Mouse (Mus musculus): Measurements from ENCODE around the gene Tanc1. TPM values are rescaled to one million over a fixed set of nuclear protein-coding genes. Genes with fewer than 3 reads are reported as not detected.
"Not testable (repeated sequence)": the region's sequence is repeated elsewhere in the genome, so short reads cannot be mapped to it uniquely, and the experiment has no call there.

Tanc1 gene
- polyA plus RNA-seq (2012): 0.01 TPM in 2 replicates

DNA sequence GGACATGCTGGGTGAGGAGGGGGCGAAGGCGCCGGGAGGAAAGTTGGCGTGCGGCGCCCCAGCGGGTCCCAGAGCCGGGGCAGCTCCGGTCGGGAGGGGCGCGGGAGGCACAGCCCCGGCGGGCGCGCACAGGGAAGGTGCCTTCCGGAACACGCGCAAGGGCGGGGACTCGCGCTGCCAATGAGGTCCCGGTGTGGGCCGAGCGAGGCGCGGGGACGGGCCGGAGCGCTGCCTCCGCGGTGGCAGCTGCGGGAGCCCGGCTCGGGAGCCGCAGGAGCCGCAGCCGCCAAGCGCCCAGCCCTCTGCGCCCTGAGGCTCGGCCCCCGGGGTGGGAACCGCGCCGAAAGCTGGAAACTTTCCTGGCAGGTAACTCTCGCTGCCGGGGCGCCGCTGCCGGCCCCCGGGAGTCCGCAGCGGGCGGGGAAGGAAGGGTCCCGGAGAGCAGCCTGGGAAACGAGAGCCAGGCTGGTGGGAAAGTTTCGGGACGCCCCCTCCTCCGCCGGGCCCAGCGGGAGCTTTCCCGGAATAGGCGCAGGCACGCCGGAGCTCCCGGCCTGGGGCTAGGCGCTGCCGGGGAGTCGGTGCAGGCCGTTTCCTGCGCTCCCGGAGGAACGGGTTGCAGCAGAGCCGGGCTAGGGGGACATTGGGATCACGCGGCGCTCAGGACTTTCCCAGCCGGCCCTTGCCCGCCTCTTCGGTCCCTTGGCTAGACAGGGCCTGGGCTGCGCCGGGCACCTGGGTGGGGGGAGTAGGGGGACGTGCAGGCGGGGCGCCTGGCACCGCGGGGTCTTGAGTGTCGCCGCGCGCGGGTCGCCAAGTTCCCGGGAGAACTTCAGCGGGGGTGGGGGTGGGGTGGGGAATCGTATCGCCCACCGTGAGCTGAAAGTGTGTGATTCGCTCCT lies at the start of gene Tanc1:
Gene Tanc1, plus strand, starts transcription at position 212 of the 902 bp plus-strand sequence.
- Histone ChIP-seq H3K9me3 (ENCODE audit: control insufficient read depth, low read length) (no peaks in the 10 kb centered on the region; the same call in 1 of the 2 replicates), H3K4me1 (ENCODE audit: control insufficient read depth) (no peaks in the 10 kb centered on the region; the same call in 1 of the 2 replicates), H3K27me3 (ENCODE audit: control insufficient read depth) (peaks cover 59% of the 10 kb centered on the region), H3K36me3 (ENCODE audit: control insufficient read depth) (no peaks in the 10 kb centered on the region), H3K4me3 (replicated peaks) (peak within 1 kb of the TSS; percentile 59)
- TF ChIP-seq TAL1 (IDR thresholded peaks at IDR 0.05; ENCODE audit: low read length) (no peak), GATA1 (IDR thresholded peaks at IDR 0.05; ENCODE audit: low read length) (no peak)

DNA sequence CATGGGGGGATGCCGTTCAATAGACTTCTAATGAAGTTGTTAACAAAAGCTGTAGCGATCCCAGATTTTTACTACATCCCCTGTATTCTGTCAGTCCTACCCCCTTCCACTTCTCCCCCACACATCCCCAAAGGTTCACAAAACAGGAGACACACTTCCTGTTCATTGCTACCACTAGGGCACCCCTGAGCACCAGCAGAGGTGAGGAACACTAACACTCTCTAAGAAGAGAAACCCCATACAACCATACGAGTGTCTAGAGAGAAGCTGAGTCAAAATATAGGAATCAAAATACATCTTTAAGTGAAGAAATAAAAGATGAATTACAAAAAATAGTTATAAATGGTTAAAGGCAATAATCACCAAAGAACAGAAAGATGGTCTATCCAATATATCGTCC lies 49.6 kb upstream of the Tanc1 start:
- no peaks in the 10 kb centered on the region for H3K36me3 ChIP-seq (ENCODE audit: control insufficient read depth)
- no peak for TF ChIP-seq GATA1 (IDR thresholded peaks at IDR 0.05; ENCODE audit: low read length)
- no peak for TF ChIP-seq TAL1 (IDR thresholded peaks at IDR 0.05; ENCODE audit: low read length)
- H3K4me1 ChIP-seq (ENCODE audit: control insufficient read depth): no peaks in the 10 kb centered on the region
- no peak overlapping the region for H3K4me3 ChIP-seq (replicated peaks)
- H3K9me3 ChIP-seq (ENCODE audit: control insufficient read depth, low read length): peaks cover 4% of the 10 kb centered on the region; the same call in 1 of the 2 replicates
- H3K27me3 ChIP-seq (ENCODE audit: control insufficient read depth): no peaks in the 10 kb centered on the region

DNA sequence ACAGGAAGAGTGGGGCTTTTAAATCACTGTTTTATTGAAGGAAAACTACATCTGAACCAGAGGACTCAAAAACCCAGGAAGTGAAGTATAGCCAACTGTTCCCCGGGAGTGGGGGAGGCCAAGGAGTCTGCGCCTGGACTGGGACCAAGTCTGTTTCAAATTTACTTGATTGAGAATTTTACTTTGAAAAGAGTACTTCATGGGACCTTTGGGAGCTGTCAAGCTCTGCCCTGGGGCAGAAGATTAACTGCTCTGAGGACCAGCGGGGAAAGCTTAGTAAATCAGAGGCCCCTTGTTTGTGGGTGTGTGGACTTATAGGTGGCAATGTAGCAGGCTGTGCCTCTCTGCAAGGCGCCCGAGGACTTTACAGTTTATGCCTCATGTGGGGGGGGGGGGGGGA lies 49.1 kb upstream of the Tanc1 start:
- no peak for TF ChIP-seq GATA1 (IDR thresholded peaks at IDR 0.05; ENCODE audit: low read length)
- no peak for TF ChIP-seq TAL1 (IDR thresholded peaks at IDR 0.05; ENCODE audit: low read length)
- Histone ChIP-seq H3K9me3 (ENCODE audit: control insufficient read depth, low read length) (peaks cover 4% of the 10 kb centered on the region; the same call in 1 of the 2 replicates), H3K36me3 (ENCODE audit: control insufficient read depth) (no peaks in the 10 kb centered on the region), H3K4me1 (ENCODE audit: control insufficient read depth) (no peaks in the 10 kb centered on the region), H3K4me3 (replicated peaks) (no peak overlapping the region), H3K27me3 (ENCODE audit: control insufficient read depth) (no peaks in the 10 kb centered on the region)

DNA sequence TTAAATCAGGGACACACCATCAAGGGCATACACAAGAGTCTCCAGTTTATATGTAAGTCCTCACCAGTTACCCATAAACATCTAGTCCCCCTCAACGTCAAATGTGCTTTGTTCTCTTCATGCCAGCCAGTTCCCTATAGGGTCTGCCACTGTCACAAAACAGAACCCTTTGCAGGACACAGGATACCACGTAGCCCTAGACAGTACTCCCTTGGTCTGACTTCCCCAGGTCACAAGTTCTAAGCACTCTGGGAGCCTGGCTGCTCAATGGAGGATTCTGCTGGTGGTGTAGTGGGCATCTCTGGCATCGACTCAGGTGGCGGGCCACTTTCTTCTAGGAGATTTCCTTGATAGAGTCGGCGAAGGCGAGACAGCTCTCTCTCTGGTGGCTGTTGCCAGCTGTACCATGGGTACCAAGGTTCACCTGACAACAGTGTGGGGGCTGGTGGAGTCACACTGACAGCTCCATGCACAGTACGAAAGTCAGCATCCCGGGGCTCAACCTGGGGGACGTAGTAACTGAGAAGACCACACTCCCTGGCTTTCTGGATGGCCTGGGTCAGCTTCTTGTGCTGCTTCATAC lies 47.7 kb upstream of the Tanc1 start:
- H3K27me3 ChIP-seq (ENCODE audit: control insufficient read depth); H3K4me3 ChIP-seq (replicated peaks); H3K9me3 ChIP-seq (ENCODE audit: control insufficient read depth, low read length): not testable (repeated sequence)

DNA sequence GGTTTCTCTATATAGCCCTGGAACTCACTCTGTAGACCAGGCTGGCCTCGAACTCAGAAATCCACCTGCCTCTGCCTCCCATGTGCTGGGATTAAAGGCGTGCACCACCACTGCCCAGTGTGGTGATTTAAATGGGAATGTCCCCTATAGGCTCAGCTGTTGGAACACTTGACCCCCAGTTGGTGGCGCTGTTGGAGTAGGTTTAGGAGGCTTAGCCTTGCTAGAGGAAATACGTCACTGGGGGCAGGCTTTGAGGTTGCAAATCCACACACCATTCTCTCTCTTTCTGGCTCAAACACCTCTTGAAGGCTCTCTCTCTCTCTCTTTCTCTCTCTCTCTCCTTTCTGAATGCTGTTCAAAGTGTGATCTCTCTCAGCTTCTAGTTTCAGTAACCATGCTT lies 46.9 kb upstream of the Tanc1 start:
- H3K4me3 ChIP-seq (replicated peaks): no peak overlapping the region
- TF ChIP-seq TAL1 (IDR thresholded peaks at IDR 0.05; ENCODE audit: low read length) (no peak), GATA1 (IDR thresholded peaks at IDR 0.05; ENCODE audit: low read length) (no peak)
- H3K27me3 ChIP-seq (ENCODE audit: control insufficient read depth): no peaks in the 10 kb centered on the region
- no peaks in the 10 kb centered on the region for H3K4me1 ChIP-seq (ENCODE audit: control insufficient read depth)
- peaks cover 4% of the 10 kb centered on the region; the same call in 1 of the 2 replicates for H3K9me3 ChIP-seq (ENCODE audit: control insufficient read depth, low read length)
- no peaks in the 10 kb centered on the region for H3K36me3 ChIP-seq (ENCODE audit: control insufficient read depth)

More for the DNA sequence above, 47.7 kb upstream of the Tanc1 start:
- H3K4me1 ChIP-seq (ENCODE audit: control insufficient read depth); H3K36me3 ChIP-seq (ENCODE audit: control insufficient read depth): not testable (repeated sequence)

DNA sequence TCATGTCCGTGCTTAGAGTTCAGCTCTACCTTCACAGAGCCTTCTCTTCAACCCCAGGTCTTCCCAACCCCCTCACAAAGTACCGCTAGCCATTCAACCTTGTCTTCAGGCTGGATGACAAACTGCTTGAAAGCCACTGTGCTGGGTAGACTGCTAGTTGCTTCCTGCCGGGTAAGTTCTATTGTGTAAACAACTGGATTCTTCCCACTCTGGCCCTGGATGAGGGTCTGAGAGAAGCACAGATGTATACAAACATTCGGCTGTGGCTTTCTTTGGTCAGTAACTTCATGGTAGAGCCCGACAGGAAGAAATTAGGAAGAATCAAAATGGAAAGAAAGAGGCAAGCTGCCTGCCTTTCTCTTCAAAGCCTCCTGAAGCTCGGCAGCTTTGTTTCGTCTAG lies 30.9 kb upstream of the Tanc1 start:
- TF ChIP-seq TAL1 (IDR thresholded peaks at IDR 0.05; ENCODE audit: low read length) (no peak), GATA1 (IDR thresholded peaks at IDR 0.05; ENCODE audit: low read length) (no peak)
- H3K4me3 ChIP-seq (replicated peaks): no peak overlapping the region
- H3K27me3 ChIP-seq (ENCODE audit: control insufficient read depth): no peaks in the 10 kb centered on the region; the same call in 1 of the 2 replicates
- no peaks in the 10 kb centered on the region for H3K4me1 ChIP-seq (ENCODE audit: control insufficient read depth)
- H3K9me3 ChIP-seq (ENCODE audit: control insufficient read depth, low read length): peaks cover 3% of the 10 kb centered on the region; the same call in 1 of the 2 replicates
- no peaks in the 10 kb centered on the region for H3K36me3 ChIP-seq (ENCODE audit: control insufficient read depth)

DNA sequence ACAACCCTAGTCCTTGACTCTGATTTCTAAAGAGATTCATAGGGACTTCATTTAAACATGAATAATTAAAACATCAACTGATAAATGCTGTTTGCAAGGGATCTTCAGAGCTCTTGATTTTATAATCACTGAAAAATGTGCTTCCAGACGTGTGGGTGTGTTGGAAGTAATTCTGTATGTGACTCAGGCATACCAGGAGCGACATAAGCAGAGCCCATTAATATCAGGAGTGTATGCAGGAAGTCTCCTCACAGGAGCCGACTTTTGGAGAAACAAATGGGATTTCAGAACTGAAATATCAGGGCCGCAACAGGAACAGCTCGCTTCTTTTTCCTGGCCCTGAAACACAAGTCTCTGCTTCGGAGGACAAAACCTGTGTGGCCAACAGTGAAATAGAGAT lies 27.9 kb upstream of the Tanc1 start:
- TF ChIP-seq TAL1 (IDR thresholded peaks at IDR 0.05; ENCODE audit: low read length) (no peak), GATA1 (IDR thresholded peaks at IDR 0.05; ENCODE audit: low read length) (no peak)
- H3K27me3 ChIP-seq (ENCODE audit: control insufficient read depth): no peaks in the 10 kb centered on the region; the same call in 1 of the 2 replicates
- H3K4me3 ChIP-seq (replicated peaks): no peak overlapping the region
- H3K36me3 ChIP-seq (ENCODE audit: control insufficient read depth): no peaks in the 10 kb centered on the region
- peaks cover 3% of the 10 kb centered on the region; the same call in 1 of the 2 replicates for H3K9me3 ChIP-seq (ENCODE audit: control insufficient read depth, low read length)
- no peaks in the 10 kb centered on the region for H3K4me1 ChIP-seq (ENCODE audit: control insufficient read depth)

DNA sequence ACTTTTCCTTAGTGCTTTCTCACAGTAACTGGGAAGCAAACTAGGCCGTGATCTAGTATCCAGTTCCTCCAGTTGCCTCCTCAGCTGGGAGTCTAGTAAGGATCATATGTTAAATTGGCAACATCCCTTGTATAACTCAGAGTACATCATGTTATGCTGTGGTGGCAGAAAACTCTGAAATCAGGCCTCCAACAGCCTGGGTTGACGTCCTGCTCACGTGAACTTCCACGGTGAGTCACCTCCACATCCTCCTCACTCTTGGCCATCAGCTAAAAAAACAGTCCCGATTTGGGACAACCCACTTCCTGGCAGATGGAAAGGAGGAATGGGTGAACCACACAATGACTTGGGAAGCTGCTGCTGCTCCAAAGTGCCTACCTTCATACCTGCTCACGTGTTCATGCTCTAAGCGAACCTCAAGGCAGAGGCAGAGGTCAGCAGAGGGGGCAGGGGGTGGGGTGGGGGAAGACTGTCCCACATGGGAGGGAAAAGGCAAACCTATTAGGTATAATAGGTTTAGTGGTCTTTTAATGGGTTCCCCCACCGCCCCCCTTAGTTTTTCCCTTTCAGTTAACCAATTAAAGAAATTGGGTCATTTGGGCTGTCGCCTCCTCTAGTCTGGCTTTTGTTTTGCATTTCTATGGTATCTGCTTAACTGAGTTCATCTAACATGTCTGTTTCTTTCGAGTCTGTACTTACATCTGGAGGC lies 24.3 kb upstream of the Tanc1 start:
- no peaks in the 10 kb centered on the region for H3K4me1 ChIP-seq (ENCODE audit: control insufficient read depth)
- TF ChIP-seq GATA1 (IDR thresholded peaks at IDR 0.05; ENCODE audit: low read length) (no peak), TAL1 (IDR thresholded peaks at IDR 0.05; ENCODE audit: low read length) (no peak)
- H3K4me3 ChIP-seq (replicated peaks): no peak overlapping the region
- peaks cover 3% of the 10 kb centered on the region; the same call in 1 of the 2 replicates for H3K9me3 ChIP-seq (ENCODE audit: control insufficient read depth, low read length)
- no peaks in the 10 kb centered on the region for H3K27me3 ChIP-seq (ENCODE audit: control insufficient read depth)
- H3K36me3 ChIP-seq (ENCODE audit: control insufficient read depth): no peaks in the 10 kb centered on the region

DNA sequence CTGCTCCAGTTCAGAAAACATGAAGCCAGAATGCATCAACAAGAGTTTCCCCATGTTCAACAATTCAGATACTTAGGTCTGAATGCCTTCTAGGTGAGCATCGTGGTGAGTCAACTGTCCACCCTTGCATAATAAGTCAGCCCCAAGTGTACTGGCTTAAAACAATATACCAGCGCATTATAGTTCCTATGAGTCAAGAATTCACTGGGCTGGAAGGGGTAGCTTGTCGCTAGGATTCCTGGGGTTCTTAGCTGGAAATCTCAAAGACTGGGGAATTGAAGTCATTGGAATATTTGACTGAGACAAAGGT lies 23.8 kb upstream of the Tanc1 start:
- TF ChIP-seq TAL1 (IDR thresholded peaks at IDR 0.05; ENCODE audit: low read length): no peak
- no peak for TF ChIP-seq GATA1 (IDR thresholded peaks at IDR 0.05; ENCODE audit: low read length)
- Histone ChIP-seq H3K4me1 (ENCODE audit: control insufficient read depth) (no peaks in the 10 kb centered on the region), H3K36me3 (ENCODE audit: control insufficient read depth) (no peaks in the 10 kb centered on the region), H3K27me3 (ENCODE audit: control insufficient read depth) (no peaks in the 10 kb centered on the region), H3K4me3 (replicated peaks) (no peak overlapping the region), H3K9me3 (ENCODE audit: control insufficient read depth, low read length) (peaks cover 3% of the 10 kb centered on the region; the same call in 1 of the 2 replicates)
